In genomic region chr3:62924441-62924840, GRCm38 (mm10) we compare ENCODE assay signal across 10 mouse cellular contexts.
DNase-seq lines count a peak whose midpoint lies in the region; ATAC-seq and TF ChIP-seq lines count a peak whose summit lies in the region.
"Had no signal": no experiment of that assay in that cellular context is flagged by ENCODE, and none has a peak within 500 bp of the region (broad histone marks: within the 10 kb centered on the region; RNA-seq: fewer than 3 reads in every experiment).

No protein-coding gene starts in this region.

- TF ChIP-seq CTCF in intestine, postnatal 0 days (IDR thresholded peaks at IDR 0.05; ENCODE audit: low read depth): peak; percentile 70
- TF ChIP-seq CTCF in E14TG2a.4 (conservative IDR thresholded peaks at IDR 0.05; ENCODE audit: low read length): peak; percentile 35

- no peak overlapping the region for H3K9ac ChIP-seq in intestine, postnatal 0 days (ENCODE audit: low read depth, low read length)
- no peak overlapping the region for H3K9ac ChIP-seq in intestine, embryonic 15.5 days
- H3K9ac ChIP-seq: heart, embryonic 13.5 days; liver, embryonic 13.5 days had no signal

- no peak overlapping the region for H3K27ac ChIP-seq in intestine, postnatal 0 days (ENCODE audit: low read depth, low read length)
- no peak overlapping the region for H3K27ac ChIP-seq in intestine, embryonic 15.5 days
- H3K27ac ChIP-seq: heart, embryonic 13.5 days; liver, embryonic 13.5 days had no signal

- no peaks in the 10 kb centered on the region for H3K27me3 ChIP-seq in intestine, postnatal 0 days (replicated peaks; ENCODE audit: control insufficient read depth, insufficient read depth, low read length)
- no peaks in the 10 kb centered on the region for H3K27me3 ChIP-seq in intestine, embryonic 15.5 days (replicated peaks)
- H3K27me3 ChIP-seq in E14TG2a.4 (ENCODE audit: insufficient read depth, low read length): no peaks in the 10 kb centered on the region
- H3K27me3 ChIP-seq: heart, embryonic 13.5 days; liver, embryonic 13.5 days had no signal

- no peaks in the 10 kb centered on the region for H3K36me3 ChIP-seq in intestine, postnatal 0 days (ENCODE audit: control insufficient read depth, insufficient read depth)
- H3K36me3 ChIP-seq in intestine, embryonic 15.5 days: no peaks in the 10 kb centered on the region
- H3K36me3 ChIP-seq in E14TG2a.4 (ENCODE audit: insufficient read depth, low read length): no peaks in the 10 kb centered on the region
- H3K36me3 ChIP-seq: heart, embryonic 13.5 days; liver, embryonic 13.5 days had no signal

- DNase-seq in MN1 (ENCODE audit: low spot score): peak; percentile 12
- DNase-seq in layer of hippocampus, adult 9-11 months: peak; percentile 50
- DNase-seq in gastrocnemius, postnatal 10 days: no peak
- no peak for DNase-seq in spleen, postnatal 4 days (ENCODE audit: low spot score in 2 of 2)
- DNase-seq: liver, embryonic 13.5 days had no signal

- no peaks in the 10 kb centered on the region for H3K4me1 ChIP-seq in intestine, postnatal 0 days (replicated peaks; ENCODE audit: control insufficient read depth, insufficient read depth, low read length)
- H3K4me1 ChIP-seq in intestine, embryonic 15.5 days (replicated peaks): no peaks in the 10 kb centered on the region
- H3K4me1 ChIP-seq in E14TG2a.4 (replicated peaks; ENCODE audit: low read depth, low read length): no peaks in the 10 kb centered on the region
- H3K4me1 ChIP-seq: heart, embryonic 13.5 days; liver, embryonic 13.5 days had no signal

- ATAC-seq in intestine, postnatal 0 days: no peak
- ATAC-seq in intestine, embryonic 15.5 days: no peak
- no peak for ATAC-seq in megakaryocyte-erythroid progenitor cell, adult 5-6 weeks (replicated peaks; ENCODE audit: low FRiP score, low TSS enrichment, poor library complexity, severe bottlenecking)

- H3K9me3 ChIP-seq in intestine, postnatal 0 days (ENCODE audit: control insufficient read depth): no peaks in the 10 kb centered on the region
- no peaks in the 10 kb centered on the region for H3K9me3 ChIP-seq in intestine, embryonic 15.5 days
- no peaks in the 10 kb centered on the region for H3K9me3 ChIP-seq in E14TG2a.4 (ENCODE audit: low read length)
- H3K9me3 ChIP-seq: heart, embryonic 13.5 days; liver, embryonic 13.5 days had no signal

- no peak overlapping the region for H3K4me2 ChIP-seq in intestine, postnatal 0 days (replicated peaks; ENCODE audit: low read depth)
- H3K4me2 ChIP-seq in intestine, embryonic 15.5 days (replicated peaks): no peak overlapping the region
- H3K4me2 ChIP-seq: heart, embryonic 13.5 days; liver, embryonic 13.5 days had no signal

- 5% methylated on average over 1 of the region's 1 CpGs for WGBS in intestine, postnatal 0 days
- WGBS in intestine, embryonic 15.5 days: 4% methylated on average over 1 of the region's 1 CpGs

- no peak overlapping the region for H3K4me3 ChIP-seq in intestine, postnatal 0 days (ENCODE audit: low read depth, low read length)
- no peak overlapping the region for H3K4me3 ChIP-seq in intestine, embryonic 15.5 days (replicated peaks)
- H3K4me3 ChIP-seq in E14TG2a.4 (replicated peaks; ENCODE audit: low read length): no peak overlapping the region
- H3K4me3 ChIP-seq: heart, embryonic 13.5 days; liver, embryonic 13.5 days had no signal

Comparison
In these comparisons a context has a peak if more than half of its experiments do, and no peak if none do; other contexts are left out.
1. DNase-seq: peak in MN1 (single experiment) and layer of hippocampus, adult 9-11 months (single experiment); none in gastrocnemius, postnatal 10 days (single experiment) and spleen, postnatal 4 days (0 of 2).